Mouse (Mus musculus) layer of hippocampus, adult 9-11 months (tissue): ENCODE measurements at regions not wholly inside any gene's neighbourhood (a gene's known extent, or its start where the extent isn't known, plus 50 kb on each side); places are given as distances from the start of the nearest gene placed in this dataset.
A peak's percentile ranks its signal among the peaks of the same experiment; 100 is the strongest.

ENCODE experiments used
- DNase-seq: peaks from one replicate; pipeline ENCODE4 v3.0.0; 2022

- peak; percentile 9 for DNase-seq
Measured at GRCm38 (mm10) chr10:67598590-67599047, 49.9 kb upstream of the Ado start.
